Mouse (Mus musculus) limb, embryonic 10.5 days (tissue): Measurements from ENCODE around the gene Msln. TPM values are rescaled to one million over a fixed set of nuclear protein-coding genes. Genes with fewer than 3 reads are reported as not detected.
A peak's percentile ranks its signal among the peaks of the same experiment; 100 is the strongest.
"Not testable (repeated sequence)": the region's sequence is repeated elsewhere in the genome, so short reads cannot be mapped to it uniquely, and the experiment has no call there.

Experiments used
- DNase-seq: peaks from one replicate; pipeline ENCODE4 v3.0.0-alpha.2; 2017; ENCODE audit warnings: low spot score
- H3K27ac ChIP-seq: fragments of 300-500 bp; sonication (generic); 2 replicates; pipeline ENCODE4 v1.5.1; 2016; ENCODE audit warnings: mild to moderate bottlenecking
- H3K27me3 ChIP-seq: fragments of 300-500 bp; sonication (generic); 2 replicates; pipeline ENCODE4 v1.6.1; 2016; ENCODE audit warnings: low read depth, mild to moderate bottlenecking; ENCODE audit not compliant: poor library complexity, severe bottlenecking
- H3K36me3 ChIP-seq: fragments of 300-500 bp; sonication (generic); 2 replicates; pipeline ENCODE4 v1.6.1; 2016; ENCODE audit warnings: mild to moderate bottlenecking, moderate library complexity
- H3K4me1 ChIP-seq: fragments of 300-500 bp; sonication (generic); 2 replicates; pipeline ENCODE4 v1.6.1; 2016
- H3K4me3 ChIP-seq: fragments of 300-500 bp; sonication (generic); 2 replicates; pipeline ENCODE4 v1.5.1; 2016; ENCODE audit warnings: mild to moderate bottlenecking, moderate library complexity
- H3K9me3 ChIP-seq: fragments of 300-500 bp; sonication (generic); replicated peaks from 2 replicates; pipeline ENCODE4 v1.6.1; 2016; ENCODE audit warnings: mild to moderate bottlenecking
- WGBS: fragments of 180-500 bp; shearing (Covaris S2); methylation state at CpG from one replicate; pipeline ENCODE4 v1.1.7; 2016; 5-methylcytosine and 5-hydroxymethylcytosine counted together
- polyA plus RNA-seq: library from polyadenylated mRNA; unstranded; fragments of >200 nt; fragmentation: Nextera tagmentation; extraction: Ambion mirVana; gene quantifications from 2 replicates; pipeline ENCODE4 v1.2.1, GENCODE M21; 2016

The Msln gene
- polyA plus RNA-seq, 1 experiment from 2014 or later = not detected

DNA sequence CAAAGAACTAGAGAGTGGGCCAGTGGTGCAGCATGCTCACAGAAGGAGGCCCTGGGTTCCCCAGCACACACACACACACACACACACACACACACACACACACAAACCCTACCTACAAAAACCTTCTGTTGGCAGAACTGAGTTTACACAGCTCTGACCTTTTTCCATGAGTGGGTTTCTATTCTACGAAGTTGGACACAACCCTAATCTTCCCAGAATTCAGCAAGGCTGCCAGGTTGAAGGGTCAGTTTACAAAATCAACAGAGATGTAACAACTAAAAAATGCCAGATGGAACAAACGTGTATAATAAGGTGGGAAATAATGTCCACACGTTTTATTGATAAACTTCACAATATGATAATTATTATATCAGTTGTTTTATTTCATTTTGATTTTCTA is 3.5 kb upstream of the Msln start:
- H3K9me3 ChIP-seq = no peaks in the 10 kb centered on the region
- H3K4me1 ChIP-seq = peaks cover 16% of the 10 kb centered on the region
- H3K27me3 ChIP-seq = no peaks in the 10 kb centered on the region
- no peak overlapping the region for H3K27ac ChIP-seq
- WGBS = 83% methylated on average over 3 of the region's 3 CpGs
- no peak overlapping the region for H3K4me3 ChIP-seq
- H3K36me3 ChIP-seq = no peaks in the 10 kb centered on the region
- no peak for DNase-seq

DNA sequence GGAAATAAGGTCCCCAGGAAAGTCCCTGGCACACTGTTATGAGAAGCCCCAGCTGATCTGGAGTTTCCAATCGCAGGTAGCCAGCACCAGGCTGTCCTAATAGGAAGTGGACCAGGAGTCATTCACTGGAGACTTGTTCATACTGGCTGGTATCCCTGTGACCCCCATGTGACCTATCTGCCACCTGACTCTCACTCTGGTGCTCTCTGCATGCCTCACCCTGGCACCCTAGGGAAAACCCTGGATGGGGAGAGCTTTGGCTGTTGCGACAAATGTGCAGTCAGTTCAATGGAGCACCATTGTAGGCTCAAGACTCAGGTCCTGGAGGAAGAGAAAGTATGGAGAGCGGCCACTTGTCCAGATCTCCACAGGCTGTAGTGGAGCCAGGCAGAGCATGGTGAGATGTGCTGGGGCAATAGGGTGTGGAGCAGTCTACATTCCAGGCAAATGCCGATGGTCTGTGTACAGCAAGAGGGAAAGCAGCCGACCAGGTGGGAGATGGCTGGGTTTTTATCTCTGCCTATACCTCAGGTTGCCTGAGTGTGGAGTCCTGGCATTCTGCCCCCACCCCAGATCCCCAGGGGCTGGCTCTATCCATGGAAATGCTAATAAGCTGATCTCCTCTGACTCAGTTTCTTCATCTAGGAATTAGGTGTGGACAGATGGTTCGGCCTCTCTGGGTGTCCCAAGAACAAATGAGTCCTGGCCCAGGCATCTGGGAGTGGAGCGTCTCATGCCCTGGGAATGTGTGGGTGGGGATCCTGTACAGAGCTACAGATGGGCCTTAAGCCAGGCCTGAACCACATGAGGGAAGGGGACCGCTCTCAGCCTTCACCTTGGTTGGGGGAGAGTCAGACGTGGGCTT is 2.4 kb upstream of the Msln start:
- WGBS = 86% methylated on average over 9 of the region's 9 CpGs
- Histone ChIP-seq H3K36me3 (no peaks in the 10 kb centered on the region), H3K27ac (no peak overlapping the region), H3K9me3 (no peaks in the 10 kb centered on the region), H3K27me3 (no peaks in the 10 kb centered on the region), H3K4me3 (no peak overlapping the region), H3K4me1 (peaks cover 16% of the 10 kb centered on the region)
- DNase-seq = no peak

GRCm38 (mm10) chr17:25755627-25756377 is 1.6 kb upstream of the Msln start:
- Histone ChIP-seq H3K4me3 (no peak overlapping the region), H3K4me1 (peaks cover 16% of the 10 kb centered on the region), H3K9me3 (no peaks in the 10 kb centered on the region), H3K27me3 (no peaks in the 10 kb centered on the region), H3K36me3 (no peaks in the 10 kb centered on the region), H3K27ac (peak overlapping the region; percentile 38)
- 42% methylated on average over 4 of the region's 4 CpGs for WGBS
- DNase-seq = no peak

DNA sequence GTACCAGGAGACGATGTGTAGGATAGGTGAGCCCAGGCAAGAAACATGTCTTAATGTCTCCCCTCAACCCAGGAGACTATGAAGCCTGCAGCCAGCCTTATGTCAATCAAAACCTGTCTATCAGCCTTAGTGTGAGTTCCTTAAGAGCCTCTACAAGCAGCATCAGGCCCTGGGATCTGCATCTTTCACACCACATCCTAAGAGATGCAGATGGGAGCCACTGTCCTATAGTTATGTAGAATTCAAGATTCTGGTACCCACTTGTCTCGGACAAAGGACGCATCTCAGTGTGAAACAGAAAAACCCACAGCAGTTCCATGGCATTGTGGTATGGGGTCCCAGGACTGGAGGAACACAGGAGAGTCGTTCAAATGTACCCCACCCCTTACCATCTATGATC is 908 bp upstream of the Msln start:
- Histone ChIP-seq H3K4me1 (peaks cover 16% of the 10 kb centered on the region), H3K36me3 (no peaks in the 10 kb centered on the region), H3K9me3 (no peaks in the 10 kb centered on the region), H3K27ac (peak overlapping the region; percentile 38; the same call in 1 of the 2 replicates), H3K27me3 (no peaks in the 10 kb centered on the region), H3K4me3 (no peak overlapping the region)
- no peak for DNase-seq
- 89% methylated on average over 4 of the region's 4 CpGs for WGBS

- Histone ChIP-seq H3K4me3 (no peak overlapping the region), H3K9me3 (no peaks in the 10 kb centered on the region), H3K27ac (no peak overlapping the region), H3K36me3 (no peaks in the 10 kb centered on the region), H3K27me3 (no peaks in the 10 kb centered on the region), H3K4me1 (peaks cover 15% of the 10 kb centered on the region)
- WGBS = 77% methylated on average over 5 of the region's 5 CpGs
- no peak for DNase-seq
Measured at GRCm38 (mm10) chr17:25751446-25751845, 2.7 kb downstream of the Msln start.

DNA sequence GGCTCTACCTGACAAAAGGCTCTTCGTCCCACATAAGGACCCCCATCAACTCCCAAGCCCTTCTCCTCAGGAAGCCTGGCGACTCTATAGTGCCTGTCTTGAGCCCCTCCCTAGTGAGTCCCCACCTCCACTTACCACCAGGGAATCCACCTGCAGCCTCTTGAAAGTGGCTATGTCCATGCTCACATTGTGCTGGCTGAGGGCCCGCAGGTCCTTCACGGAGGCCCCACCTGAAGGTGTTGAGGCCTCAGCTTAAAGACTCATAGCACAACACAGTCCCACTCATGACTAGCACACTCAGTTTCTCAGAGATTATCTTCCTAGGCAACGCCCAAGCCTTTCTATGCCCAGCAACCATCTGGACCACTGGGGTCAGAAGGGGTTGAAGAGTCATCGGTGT is 4.9 kb downstream of the Msln start:
- no peak for DNase-seq
- Histone ChIP-seq H3K4me1 (no peaks in the 10 kb centered on the region), H3K9me3 (no peaks in the 10 kb centered on the region), H3K27me3 (no peaks in the 10 kb centered on the region), H3K36me3 (no peaks in the 10 kb centered on the region), H3K27ac (no peak overlapping the region), H3K4me3 (no peak overlapping the region)
- 83% methylated on average over 6 of the region's 6 CpGs for WGBS

- Histone ChIP-seq H3K4me1 (no peaks in the 10 kb centered on the region), H3K27ac (no peak overlapping the region), H3K36me3 (no peaks in the 10 kb centered on the region), H3K27me3 (no peaks in the 10 kb centered on the region), H3K9me3 (no peaks in the 10 kb centered on the region), H3K4me3 (no peak overlapping the region)
- WGBS = 96% methylated on average over 4 of the region's 4 CpGs
- no peak for DNase-seq
Measured at GRCm38 (mm10) chr17:25748238-25748637, 5.9 kb downstream of the Msln start.

- Histone ChIP-seq H3K9me3 (no peaks in the 10 kb centered on the region), H3K4me1 (no peaks in the 10 kb centered on the region), H3K27ac (no peak overlapping the region), H3K36me3 (no peaks in the 10 kb centered on the region), H3K4me3 (no peak overlapping the region), H3K27me3 (0 out of 2 replicates have a peak, but pooled peaks cover 6% of the 10 kb centered on the region)
- WGBS = 83% methylated on average over 10 of the region's 10 CpGs
- DNase-seq = no peak
Measured at GRCm38 (mm10) chr17:25744311-25744710, 9.9 kb downstream of the Msln start.

DNA sequence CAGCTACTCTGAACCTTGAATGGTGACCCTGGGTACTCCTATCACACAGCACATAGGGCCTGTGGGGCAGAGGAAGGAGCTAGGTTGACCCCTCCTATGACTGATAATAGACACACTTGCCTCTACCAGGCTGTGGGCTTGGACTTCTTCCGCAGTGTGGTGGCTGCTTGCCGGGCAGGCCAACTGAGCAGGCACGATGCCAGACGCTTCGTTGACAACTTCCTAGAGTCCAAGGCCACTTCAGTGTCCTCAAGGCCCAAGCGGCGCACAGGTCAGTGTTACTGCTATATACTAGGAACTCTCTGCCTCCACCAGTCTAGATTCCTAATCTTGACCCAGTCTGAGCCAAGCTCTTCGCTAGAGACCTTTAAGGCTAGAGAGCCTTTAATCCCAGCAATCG is 10.3 kb downstream of the Msln start:
- Histone ChIP-seq H3K4me1 (no peaks in the 10 kb centered on the region), H3K27me3 (0 out of 2 replicates have a peak, but pooled peaks cover 6% of the 10 kb centered on the region), H3K27ac (no peak overlapping the region), H3K36me3 (no peaks in the 10 kb centered on the region), H3K4me3 (no peak overlapping the region), H3K9me3 (no peaks in the 10 kb centered on the region)
- WGBS = 93% methylated on average over 9 of the region's 9 CpGs
- DNase-seq = no peak

- 80% methylated on average over 12 of the region's 12 CpGs for WGBS
- H3K36me3 ChIP-seq, H3K9me3 ChIP-seq, H3K4me1 ChIP-seq, H3K4me3 ChIP-seq, H3K27me3 ChIP-seq, DNase-seq, H3K27ac ChIP-seq: not testable (repeated sequence)
Measured at GRCm38 (mm10) chr17:25741471-25741870, 12.7 kb downstream of the Msln start.

DNA sequence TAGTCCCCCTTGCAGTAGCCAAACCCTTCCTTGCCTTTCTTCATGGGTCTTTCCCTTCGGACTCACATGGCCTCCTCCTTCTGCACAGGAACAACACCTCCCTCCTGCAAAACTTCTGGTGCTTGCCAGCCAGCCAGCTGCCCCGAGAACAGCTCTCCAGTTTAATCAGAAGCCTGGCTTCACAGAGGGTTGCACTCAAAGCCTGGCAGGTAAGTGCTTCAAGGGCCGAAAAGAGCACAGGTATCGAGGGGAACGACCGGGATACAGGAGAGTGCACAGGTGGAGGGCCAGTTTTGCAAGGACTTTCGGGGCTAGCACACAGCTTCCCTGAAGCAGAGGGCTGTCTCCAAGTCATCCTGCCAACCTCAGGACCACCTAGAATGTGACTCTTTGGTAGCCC is 15.3 kb downstream of the Msln start:
- Histone ChIP-seq H3K27me3 (0 out of 2 replicates have a peak, but pooled peaks cover 6% of the 10 kb centered on the region), H3K36me3 (no peaks in the 10 kb centered on the region), H3K4me3 (no peak overlapping the region), H3K27ac (no peak overlapping the region), H3K9me3 (no peaks in the 10 kb centered on the region), H3K4me1 (no peaks in the 10 kb centered on the region)
- DNase-seq = no peak
- WGBS = 83% methylated on average over 7 of the region's 7 CpGs

DNA sequence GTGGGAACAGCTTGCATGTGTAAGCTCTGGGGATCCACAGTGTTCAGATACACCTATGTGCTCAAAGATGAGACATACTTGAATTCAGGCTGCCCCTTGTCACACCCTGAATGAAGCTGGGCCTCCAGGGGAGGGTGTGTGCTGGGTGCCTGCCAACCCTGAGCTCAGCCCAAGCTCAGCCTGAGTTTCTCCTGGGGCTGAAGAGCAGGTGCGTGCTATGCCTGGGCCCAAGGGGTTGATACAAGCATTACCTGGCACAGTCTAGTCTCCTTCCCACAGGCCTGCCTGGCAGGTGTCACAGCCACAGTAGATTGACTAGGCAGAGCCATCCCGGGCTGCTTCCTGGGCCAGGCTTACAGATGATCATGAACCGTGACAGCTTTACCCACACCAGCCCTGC is 18.4 kb downstream of the Msln start, which contains the start of gene Mslnl:
Mslnl (plus strand) TSS at position 298 of the 400 bp plus-strand sequence.
- 87% methylated on average over 3 of the region's 3 CpGs for WGBS

DNA sequence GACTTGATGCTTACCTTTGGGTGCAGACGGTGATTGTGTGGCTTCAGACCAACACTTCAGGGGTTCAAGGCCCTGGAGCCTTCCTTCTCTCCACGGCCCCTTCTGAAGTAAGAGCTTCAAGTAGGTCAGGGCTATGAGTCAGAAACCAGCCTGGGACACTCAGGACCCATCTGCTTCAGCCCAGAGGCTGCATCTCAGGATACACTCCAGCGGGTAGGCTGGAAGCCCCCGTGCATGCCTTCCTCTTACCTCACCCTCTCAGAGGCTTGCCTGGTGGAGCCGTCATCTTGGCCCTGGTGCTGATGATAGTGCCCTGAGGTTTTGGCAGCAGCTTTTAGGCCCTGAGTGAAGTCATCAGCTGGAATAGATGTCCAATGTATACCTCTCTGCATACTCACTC is 18.9 kb downstream of the Msln start:
- Histone ChIP-seq H3K27ac (no peak overlapping the region), H3K9me3 (no peaks in the 10 kb centered on the region), H3K27me3 (no peaks in the 10 kb centered on the region), H3K36me3 (peaks cover 14% of the 10 kb centered on the region), H3K4me1 (no peaks in the 10 kb centered on the region), H3K4me3 (no peak overlapping the region)
- DNase-seq = no peak
- WGBS = 83% methylated on average over 5 of the region's 5 CpGs

More for the DNA sequence above, 18.4 kb downstream of the Msln start, which contains the start of gene Mslnl:
- H3K4me3 ChIP-seq = no peak within 1 kb of the TSS
- no peaks in the 10 kb centered on the region for H3K27me3 ChIP-seq
- peaks cover 9% of the 10 kb centered on the region for H3K36me3 ChIP-seq
- DNase-seq = no peak
- no peaks in the 10 kb centered on the region for H3K4me1 ChIP-seq
- H3K9me3 ChIP-seq = no peaks in the 10 kb centered on the region
- H3K27ac ChIP-seq = no peak within 1 kb of the TSS
